Mouse (Mus musculus): ENCODE results near the gene Klhl40. TPM values are rescaled to one million over a fixed set of nuclear protein-coding genes. Genes with fewer than 3 reads are reported as not detected.

The Klhl40 gene
- total and polyA plus RNA-seq, 3 experiments: not detected

GRCm38 (mm10) chr9:121761091-121761665 is 16.2 kb upstream of the Klhl40 start:
- no peak overlapping the region for H3K4me3 ChIP-seq (replicated peaks in 1 of 3; ENCODE audit: low read depth in 2 of 3, low read length in 2 of 3, poor library complexity in 1 of 3)
- TF ChIP-seq USF1 (IDR thresholded peaks at IDR 0.05; ENCODE audit: low read depth, low read length): no peak
- TF ChIP-seq EP300 (IDR thresholded peaks at IDR 0.05; ENCODE audit: low read length): no peak
- TF ChIP-seq ZC3H11A (IDR thresholded peaks at IDR 0.05; ENCODE audit: low read depth, low read length): no peak
- no peak for TF ChIP-seq MAX (IDR thresholded peaks at IDR 0.05; ENCODE audit: low read length)
- TF ChIP-seq MAZ (IDR thresholded peaks at IDR 0.05; ENCODE audit: low read depth, low read length): no peak
- TF ChIP-seq MYC (IDR thresholded peaks at IDR 0.05; ENCODE audit: low read depth, low read length): no peak
- TF ChIP-seq ETS1 (conservative IDR thresholded peaks at IDR 0.05; ENCODE audit: low read depth, low read length): no peak
- no peak for TF ChIP-seq JUND (conservative IDR thresholded peaks at IDR 0.05; ENCODE audit: low read depth, low read length)
- no peak for TF ChIP-seq MEF2A (IDR thresholded peaks at IDR 0.05; ENCODE audit: borderline replicate concordance, low read depth, low read length)
- no peak for TF ChIP-seq RAD21 (IDR thresholded peaks at IDR 0.05; ENCODE audit: low read depth, low read length)
- TF ChIP-seq UBTF (IDR thresholded peaks at IDR 0.05; ENCODE audit: low read depth, low read length): no peak
- no peak for TF ChIP-seq SMC3 (IDR thresholded peaks at IDR 0.05; ENCODE audit: low read depth, low read length)
- no peak for TF ChIP-seq ZNF384 (IDR thresholded peaks at IDR 0.05; ENCODE audit: low read depth, low read length)

GRCm38 (mm10) chr9:121761787-121762186 is 15.6 kb upstream of the Klhl40 start:
- in situ Hi-C loops (cut with MboI; ENCODE audit: low pct_ligation_motif_present, low pct_unique_long_range_greater_than_20kb, low sequenced_read_pairs): no loop called here
- dilution Hi-C loops (cut with MboI; ENCODE audit: extremely low pct_ligation_motif_present, extremely low pct_unique_long_range_greater_than_20kb, low sequenced_read_pairs): no loop called here
- TF ChIP-seq RAD21 (IDR thresholded peaks at IDR 0.05; ENCODE audit: low read depth, low read length) (no peak), EP300 (IDR thresholded peaks at IDR 0.05; ENCODE audit: low read length) (no peak), ELF1 (IDR thresholded peaks at IDR 0.05; ENCODE audit: low read depth, low read length) (no peak), UBTF (IDR thresholded peaks at IDR 0.05; ENCODE audit: low read depth, low read length) (no peak)

More at GRCm38 (mm10) chr9:121761091-121761665, 16.2 kb upstream of the Klhl40 start:
- no peak overlapping the region for H3K4me2 ChIP-seq (ENCODE audit: insufficient read depth, low read depth, poor library complexity, severe bottlenecking)
- in situ Hi-C loops (cut with MboI; ENCODE audit: low pct_ligation_motif_present, low pct_unique_long_range_greater_than_20kb, low sequenced_read_pairs) (no loop called here), dilution Hi-C loops (cut with MboI; ENCODE audit: extremely low pct_ligation_motif_present, extremely low pct_unique_long_range_greater_than_20kb, low sequenced_read_pairs) (no loop called here)
- DNase-seq (ENCODE audit: extremely low read depth): no peak
- no peak overlapping the region for H3K9ac ChIP-seq (ENCODE audit: insufficient read depth, low read depth)
- peaks cover 27% of the 10 kb centered on the region for H3K9me3 ChIP-seq (replicated peaks; ENCODE audit: low read length)
- H3K27me3 ChIP-seq (replicated peaks): no peaks in the 10 kb centered on the region
- no peak overlapping the region for H3K27ac ChIP-seq (ENCODE audit: insufficient read depth, low read depth)
- H3K4me1 ChIP-seq (ENCODE audit: control insufficient read depth in 1 of 2, insufficient read depth in 2 of 2): peaks cover 2 to 10% of the 10 kb centered on the region in 2 experiments; a peak in 2 of 4 replicates
- H3K36me3 ChIP-seq (replicated peaks in 1 of 2; ENCODE audit: control insufficient read depth in 1 of 2, insufficient read depth in 1 of 2, low read length in 1 of 2): peaks cover 30 to 65% of the 10 kb centered on the region in 2 experiments
- no peaks in the 10 kb centered on the region for H3K79me2 ChIP-seq (replicated peaks; ENCODE audit: control insufficient read depth, extremely low read depth, insufficient read depth, poor library complexity, severe bottlenecking)

More at GRCm38 (mm10) chr9:121761787-121762186, 15.6 kb upstream of the Klhl40 start:
- H3K4me3 ChIP-seq (replicated peaks in 1 of 3; ENCODE audit: low read depth in 2 of 3, low read length in 2 of 3, poor library complexity in 1 of 3): no peak overlapping the region
- no peak overlapping the region for H3K9ac ChIP-seq (ENCODE audit: insufficient read depth, low read depth)
- no peaks in the 10 kb centered on the region for H3K79me2 ChIP-seq (replicated peaks; ENCODE audit: control insufficient read depth, extremely low read depth, insufficient read depth, poor library complexity, severe bottlenecking)
- H3K4me2 ChIP-seq (ENCODE audit: insufficient read depth, low read depth, poor library complexity, severe bottlenecking): no peak overlapping the region
- no peak for DNase-seq (ENCODE audit: extremely low read depth)
- H3K36me3 ChIP-seq (replicated peaks in 1 of 2; ENCODE audit: control insufficient read depth in 1 of 2, insufficient read depth in 1 of 2, low read length in 1 of 2): peaks cover 27 to 63% of the 10 kb centered on the region in 2 experiments
- peaks cover 27% of the 10 kb centered on the region for H3K9me3 ChIP-seq (replicated peaks; ENCODE audit: low read length)
- no peaks in the 10 kb centered on the region for H3K27me3 ChIP-seq (replicated peaks)
- peaks cover 2 to 10% of the 10 kb centered on the region in 2 experiments; a peak in 2 of 4 replicates for H3K4me1 ChIP-seq (ENCODE audit: control insufficient read depth in 1 of 2, insufficient read depth in 2 of 2)
- no peak overlapping the region for H3K27ac ChIP-seq (ENCODE audit: insufficient read depth, low read depth)
